Mouse (Mus musculus) cerebellum, postnatal 4 days (tissue): ENCODE data around the gene Ccdc110.

Experiments
- DNase-seq, 2 experiments: peaks; one replicate each; pipeline ENCODE4 v3.0.0; 2022; ENCODE audit warnings: low spot score in 2 of 2, mixed read lengths in 1 of 2

Ccdc110 gene

DNA sequence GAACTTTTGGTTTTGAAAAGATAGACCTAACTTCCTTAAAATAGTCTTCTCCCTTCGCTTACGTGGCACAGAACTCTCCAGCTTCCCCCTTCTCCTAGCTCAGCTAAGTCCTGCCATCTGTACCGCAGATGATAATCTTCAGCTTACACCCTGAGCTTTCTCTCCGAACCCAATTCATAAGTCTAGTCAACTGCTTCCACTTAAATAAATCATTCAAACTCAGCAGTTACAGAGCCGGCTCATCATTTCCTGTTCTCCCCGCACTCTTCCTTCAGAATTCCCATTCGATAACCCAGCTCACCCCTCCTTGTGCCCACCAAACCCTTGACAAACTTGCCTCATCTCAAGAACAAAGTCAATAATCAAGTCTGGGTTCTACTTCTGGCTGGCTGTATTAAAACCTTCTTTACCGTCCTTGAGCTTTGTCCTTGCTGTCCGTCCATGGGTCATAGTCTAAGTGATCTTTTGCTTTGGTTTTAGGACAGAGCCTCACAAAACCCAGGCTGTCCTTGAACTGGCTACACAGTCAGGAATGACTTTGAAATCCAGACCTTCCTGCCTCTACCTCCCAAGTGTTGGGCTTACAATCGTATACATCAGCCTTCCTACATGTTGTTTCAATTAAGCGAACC, 41.5 kb downstream of the Ccdc110 start:
- no peak for DNase-seq

DNA sequence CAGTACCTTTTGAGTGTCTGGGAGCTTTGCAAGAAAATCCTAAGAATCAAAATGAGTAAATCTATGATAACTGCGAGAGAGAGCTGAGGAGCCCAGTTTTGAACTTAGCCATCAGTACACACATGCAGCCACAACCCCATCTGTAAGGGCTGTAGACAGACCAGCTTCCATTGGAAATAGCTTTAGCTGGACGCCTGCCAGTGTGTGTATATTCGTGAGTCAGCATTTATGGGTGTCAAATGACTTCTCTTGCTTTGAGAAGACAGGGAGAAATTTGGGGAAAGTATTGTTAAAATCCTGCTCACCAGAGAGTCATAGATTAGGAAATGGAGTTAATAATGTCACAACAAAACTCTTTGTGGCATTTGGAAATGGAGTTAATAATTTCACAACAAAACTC, 52.2 kb downstream of the Ccdc110 start:
- no peak for DNase-seq

DNA sequence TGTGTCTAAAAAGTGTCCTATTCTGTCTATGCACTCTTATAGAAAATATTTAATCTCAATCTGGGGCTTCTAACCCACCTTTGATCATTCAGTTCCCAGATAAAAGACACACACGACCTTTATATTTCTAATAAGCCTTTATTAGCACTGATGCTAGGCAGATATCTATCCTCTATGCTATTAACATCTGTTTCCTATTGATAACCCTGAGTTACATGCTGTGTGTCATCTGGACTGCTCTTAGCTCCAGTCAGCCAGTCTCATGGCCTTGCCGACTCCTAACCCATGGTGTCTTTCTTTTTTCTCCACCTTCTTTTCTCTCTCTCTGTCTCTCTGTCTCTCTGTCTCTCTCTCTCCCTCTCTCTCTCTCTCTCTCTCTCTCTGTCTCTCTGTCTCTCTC, 53.8 kb downstream of the Ccdc110 start:
- DNase-seq = no peak

DNA sequence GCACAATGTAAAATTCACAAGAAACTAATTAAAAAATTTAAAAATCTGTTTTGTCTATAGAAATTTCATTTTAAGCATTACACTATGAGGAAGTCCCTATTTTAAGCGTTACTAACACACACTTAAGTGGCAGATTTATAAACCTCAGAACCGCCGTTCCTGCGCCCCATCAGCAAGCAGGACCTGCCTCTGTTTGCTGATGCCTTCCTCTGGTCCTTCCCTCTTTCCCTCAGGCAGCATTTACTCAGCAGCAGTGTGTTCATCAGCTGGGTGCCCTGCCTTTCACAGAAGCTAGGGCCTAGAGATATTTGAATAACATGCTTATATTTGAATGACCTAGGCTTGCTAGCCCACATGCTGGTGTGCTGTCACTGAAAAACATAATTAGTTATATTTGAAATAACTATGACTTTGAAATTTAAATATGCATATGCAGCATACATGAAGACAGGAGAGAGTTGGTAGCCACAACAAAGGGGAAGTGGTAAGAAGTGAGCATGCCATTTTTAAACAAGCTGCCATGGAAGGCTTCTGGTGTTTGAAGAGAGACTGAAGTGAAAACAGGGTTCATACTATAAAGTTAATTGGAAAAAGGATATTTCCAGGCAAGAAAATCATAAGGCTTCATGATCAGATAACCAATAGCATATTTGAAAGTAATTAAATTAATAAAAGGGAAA, 56.4 kb downstream of the Ccdc110 start:
- DNase-seq = no peak
